Mouse (Mus musculus) T-helper 2 cell (primary cell): ENCODE measurements at regions not wholly inside any gene's neighbourhood (a gene's known extent, or its start where the extent isn't known, plus 50 kb on each side); places are given as distances from the start of the nearest gene placed in this dataset.
"Not testable (repeated sequence)": the region's sequence is repeated elsewhere in the genome, so short reads cannot be mapped to it uniquely, and the experiment has no call there.

ENCODE experiments used
- in situ Hi-C: fragments of 300-600 bp; cut with MboI, MseI; formaldehyde crosslinking; loops from one replicate; pipeline ENCODE4 v1.15.1; 2025; ENCODE audit warnings: high pct_unique_total_duplicates

DNA sequence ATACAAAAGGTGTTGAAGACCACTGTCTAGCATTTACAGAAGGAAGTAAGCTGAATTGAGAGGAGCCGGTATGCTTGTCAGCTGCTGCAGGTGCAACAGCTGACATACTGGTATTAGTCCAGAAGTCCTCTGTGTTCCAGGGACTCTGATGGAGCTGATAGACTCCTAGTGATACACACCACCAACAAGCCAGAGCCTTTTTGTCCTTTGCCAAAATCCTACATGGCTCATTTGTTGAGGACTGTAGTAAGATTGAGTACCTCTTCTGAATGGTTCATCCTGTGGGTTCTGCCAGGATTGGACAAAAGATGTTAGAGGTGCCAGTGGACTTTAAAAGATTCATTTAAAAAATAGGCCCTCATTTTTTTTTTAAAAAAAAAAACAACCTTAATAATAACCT is 129.4 kb upstream of the Tmem185a start:
- in situ Hi-C loops = no loop called here

DNA sequence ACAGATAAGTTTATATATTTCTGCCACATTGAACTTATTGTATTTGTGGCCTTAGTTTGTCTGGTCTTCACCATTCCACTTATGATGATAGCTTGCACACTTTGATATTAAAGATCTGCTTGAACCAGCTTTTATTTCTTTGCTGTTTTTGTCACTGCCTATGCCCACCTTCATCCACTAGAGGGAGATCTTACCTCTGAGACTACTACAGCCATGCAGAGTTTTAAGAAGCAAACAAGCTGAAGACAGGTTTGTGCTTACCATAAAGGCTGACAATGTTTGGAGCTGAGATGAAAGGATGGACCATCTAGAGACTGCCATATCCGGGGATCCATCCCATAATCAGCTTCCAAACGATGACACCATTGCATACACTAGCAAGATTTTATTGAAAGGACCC is 105.4 kb upstream of the Tmem185a start:
- in situ Hi-C loops = loop anchor here (25.0 kb wide), 1 partner anchor 730 kb away; no protein-coding TSS in a partner anchor

- in situ Hi-C loops = loop anchor here (25.0 kb wide), 1 partner anchor 732 kb away; no protein-coding TSS in a partner anchor
These were observed 103.2 kb upstream of the Tmem185a start for GRCm38 (mm10) chrX:70580171-70580570.

GRCm38 (mm10) chrX:70574243-70574642 is 97.3 kb upstream of the Tmem185a start:
- in situ Hi-C loops = loop anchor here (5.0 kb wide), 1 partner anchor 202 kb away; no protein-coding TSS in a partner anchor

DNA sequence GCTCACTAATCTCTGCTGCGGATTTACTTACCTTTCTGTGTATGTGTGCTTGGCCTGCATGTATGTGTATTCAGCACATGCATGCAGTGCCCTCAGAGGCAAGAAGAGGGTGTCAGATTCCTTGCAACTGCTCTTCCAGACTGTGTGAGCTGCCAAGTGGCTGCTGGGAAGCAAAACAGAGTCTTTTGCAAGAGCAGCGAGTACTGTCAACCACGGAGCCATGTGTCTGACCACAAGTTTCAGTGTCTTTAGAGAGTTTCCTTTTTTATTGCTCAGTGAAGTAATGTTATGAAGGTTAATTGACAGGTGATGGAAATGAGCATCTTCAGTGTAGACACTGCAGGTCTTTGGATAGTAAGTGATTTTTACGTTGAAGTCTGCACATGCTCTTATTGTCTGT is 93.6 kb upstream of the Tmem185a start:
- in situ Hi-C loops = loop anchor here (5.0 kb wide), 1 partner anchor 198 kb away; no protein-coding TSS in a partner anchor

GRCm38 (mm10) chrX:70569339-70569979 is 92.5 kb upstream of the Tmem185a start:
- in situ Hi-C loops = not testable (repeated sequence)
